Mouse (Mus musculus): ENCODE results near the gene Wsb1.

Gene Wsb1

DNA sequence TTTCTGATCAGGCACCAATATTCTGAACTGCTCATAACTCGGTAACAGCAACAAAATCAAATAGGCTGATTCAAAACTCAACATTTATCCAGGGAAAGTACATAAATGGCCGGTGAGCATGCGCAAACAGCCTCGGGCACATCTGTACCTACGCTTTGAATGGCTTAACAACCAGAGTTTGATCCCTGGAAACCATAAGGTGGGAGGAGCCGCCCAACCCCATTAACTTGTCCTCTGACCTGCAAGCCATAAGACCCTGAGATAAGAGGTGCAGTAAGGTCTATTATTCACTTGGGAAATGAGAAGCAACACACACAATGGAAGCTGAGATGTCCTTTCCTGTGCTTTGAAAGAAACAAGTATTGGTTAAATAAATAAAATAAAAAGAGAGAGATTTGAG lies 37.3 kb downstream of the Wsb1 start:
- DNase-seq (ENCODE audit: low spot score) = no peak

DNA sequence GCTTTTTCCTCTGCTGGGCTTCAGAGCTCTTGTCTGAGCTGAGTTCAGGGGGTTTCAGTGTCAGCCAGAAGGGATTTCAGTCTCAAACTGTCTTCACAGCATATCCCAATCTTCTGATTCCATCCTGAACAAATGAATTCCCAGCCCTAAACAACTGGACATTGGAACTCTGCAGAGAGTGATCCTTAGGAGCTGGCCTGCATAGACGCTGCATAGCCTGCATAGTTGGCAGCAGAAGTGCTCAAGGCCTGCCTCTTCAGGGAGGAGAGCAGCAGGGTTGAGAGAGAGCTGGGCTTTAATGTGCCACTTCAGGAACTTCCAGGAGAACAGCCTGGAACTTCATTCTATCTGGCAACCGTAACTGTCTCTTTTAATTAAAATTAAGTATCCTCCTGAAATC lies 38.9 kb downstream of the Wsb1 start:
- DNase-seq (ENCODE audit: low spot score) = no peak

DNA sequence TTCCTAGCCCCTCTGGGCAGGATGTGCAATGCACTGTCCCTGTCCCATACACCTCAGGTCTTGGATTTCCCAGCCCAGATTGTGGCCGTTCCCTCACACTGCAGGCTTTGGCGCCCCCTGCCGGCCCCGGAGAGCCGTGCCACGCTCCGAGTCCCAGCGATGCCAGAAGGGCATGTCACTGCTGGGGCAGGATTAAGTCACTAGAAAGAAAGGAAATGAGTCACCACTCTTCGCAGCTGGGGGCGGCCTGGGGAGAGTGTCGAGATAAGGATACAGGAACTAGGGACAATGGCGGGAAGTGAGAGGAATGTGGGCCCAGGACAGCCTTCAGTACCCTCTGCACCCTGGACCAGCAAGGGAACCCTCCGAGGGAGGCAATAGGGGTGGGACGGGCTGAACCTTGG lies 40.5 kb downstream of the Wsb1 start:
- DNase-seq (ENCODE audit: low spot score) = peak; percentile 92

DNA sequence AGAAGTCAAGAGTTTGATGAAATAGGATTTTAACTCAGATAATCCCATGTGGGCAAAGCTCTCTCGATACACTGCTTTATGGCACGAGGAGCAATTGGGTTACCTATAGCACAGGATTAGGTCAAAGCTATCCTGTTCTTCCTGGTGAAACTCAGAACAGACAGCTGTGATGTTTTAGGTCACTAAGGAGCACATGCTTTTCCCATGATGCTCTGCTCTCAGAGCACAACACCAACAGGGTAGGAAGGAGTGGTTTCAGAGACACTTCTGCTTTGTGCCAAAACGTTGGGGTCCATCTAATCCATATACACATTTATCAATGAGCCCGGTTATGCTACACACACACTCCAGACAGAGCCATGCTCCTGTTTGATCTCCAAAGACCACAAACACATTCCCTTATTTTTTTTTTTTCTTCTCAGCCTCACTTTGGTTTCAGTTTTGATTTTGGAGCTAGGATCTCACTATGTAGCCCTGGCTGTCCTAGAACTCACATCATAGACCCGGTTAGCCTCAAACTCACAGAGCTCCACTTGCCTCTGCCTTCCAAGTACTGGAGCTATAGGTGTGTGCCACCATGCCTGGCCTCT lies 44.5 kb downstream of the Wsb1 start:
- no peak for DNase-seq (ENCODE audit: low spot score)

DNA sequence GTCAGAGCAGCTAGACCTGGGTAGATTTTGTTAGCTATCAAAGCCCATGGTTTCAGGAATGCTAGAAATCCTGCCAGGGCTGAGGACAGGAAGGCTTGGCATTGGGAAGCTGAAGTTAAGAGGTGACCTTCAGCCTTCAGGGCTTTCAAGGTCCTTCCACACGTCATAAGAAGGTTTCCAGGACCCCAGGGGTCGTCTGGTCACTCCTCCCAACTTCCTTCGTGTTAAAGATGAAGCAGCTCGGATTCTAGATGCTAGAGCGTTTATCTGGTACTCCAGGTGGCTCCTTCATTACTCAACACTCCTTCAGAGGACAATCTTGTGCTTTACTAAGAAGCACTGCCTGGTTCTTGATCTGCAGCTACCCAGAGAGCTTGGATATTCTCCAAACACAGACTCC lies 45.4 kb downstream of the Wsb1 start:
- DNase-seq (ENCODE audit: low spot score) = no peak

DNA sequence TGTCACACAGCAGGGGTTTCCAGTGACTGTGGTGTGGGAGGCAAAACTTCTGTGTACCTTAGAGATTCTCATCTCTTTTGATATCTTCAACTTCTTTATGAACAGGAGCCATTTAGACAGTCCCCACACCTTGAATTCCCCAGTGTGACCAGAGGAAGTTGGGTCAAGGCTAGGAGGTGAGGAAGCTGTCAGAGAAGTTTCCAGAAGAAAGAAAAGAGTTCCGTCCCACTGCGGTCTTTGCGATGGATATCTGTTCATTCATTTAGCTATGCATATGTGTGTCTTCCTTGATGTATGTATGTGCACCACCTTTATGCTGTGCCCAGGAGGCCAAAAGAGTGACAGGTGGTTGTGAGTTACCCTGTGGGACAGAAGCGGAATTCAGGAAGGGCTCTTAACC lies 46.0 kb downstream of the Wsb1 start:
- no peak for DNase-seq (ENCODE audit: low spot score)

DNA sequence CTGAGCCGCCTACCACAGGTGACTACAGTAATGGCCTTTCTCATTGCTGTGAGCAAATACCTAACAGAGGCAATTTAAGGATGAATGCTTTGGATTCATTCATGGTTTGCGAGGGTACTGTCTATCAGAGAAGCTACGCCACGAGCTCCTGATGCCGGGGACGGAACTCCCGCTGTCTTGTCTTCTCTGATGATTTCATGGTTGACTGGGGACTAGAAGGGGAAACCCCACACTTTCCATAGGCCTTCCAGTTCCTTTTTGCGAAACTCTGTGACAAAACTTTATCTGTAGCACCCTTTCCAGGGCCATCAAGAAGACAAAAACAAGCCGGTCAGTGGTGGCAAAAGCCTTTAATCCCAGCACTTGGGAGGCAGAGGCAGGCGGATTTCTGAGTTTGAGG lies 46.8 kb downstream of the Wsb1 start:
- DNase-seq (ENCODE audit: low spot score) = no peak

DNA sequence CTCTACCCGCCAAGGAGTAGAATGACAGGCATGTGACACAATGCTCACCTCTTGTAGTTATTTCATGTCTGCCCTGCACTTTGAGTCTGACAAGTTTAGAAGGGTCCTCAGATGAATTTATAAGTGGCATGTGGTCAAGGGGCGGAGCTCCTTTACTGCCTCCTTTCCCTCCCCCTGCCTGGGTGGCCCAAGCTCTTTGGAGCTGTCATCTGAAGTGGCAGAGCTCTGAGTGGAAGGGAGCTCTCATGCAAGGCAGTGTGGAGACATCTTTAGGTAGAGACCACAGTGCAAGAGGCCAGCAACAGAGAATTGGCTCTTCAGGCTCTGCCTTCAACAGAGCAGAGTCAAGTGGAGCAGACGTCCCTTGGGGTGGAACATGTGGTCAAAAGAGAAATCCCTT lies 50.0 kb downstream of the Wsb1 start:
- no peak for DNase-seq (ENCODE audit: low spot score)

DNA sequence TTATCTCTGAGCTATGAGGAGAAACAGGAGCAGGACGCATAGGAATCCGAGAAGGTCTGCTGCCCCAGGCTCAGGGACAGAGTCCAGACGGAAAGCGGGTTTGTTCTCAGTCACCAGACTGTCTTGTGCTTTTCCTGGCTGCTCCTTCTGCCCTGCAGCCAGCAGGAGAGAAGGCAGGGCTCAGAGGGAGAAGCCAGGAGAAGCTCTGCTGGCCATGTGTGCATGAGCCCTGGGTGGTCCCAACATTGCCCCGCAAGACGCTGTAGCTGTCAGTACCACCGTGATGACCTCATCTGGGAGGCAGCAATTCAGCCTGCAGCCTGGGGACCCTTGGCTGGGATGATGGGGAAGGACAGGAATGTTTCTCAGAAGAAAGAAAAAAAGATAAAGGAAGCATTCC lies 54.0 kb downstream of the Wsb1 start:
- no peak for DNase-seq (ENCODE audit: low spot score)

DNA sequence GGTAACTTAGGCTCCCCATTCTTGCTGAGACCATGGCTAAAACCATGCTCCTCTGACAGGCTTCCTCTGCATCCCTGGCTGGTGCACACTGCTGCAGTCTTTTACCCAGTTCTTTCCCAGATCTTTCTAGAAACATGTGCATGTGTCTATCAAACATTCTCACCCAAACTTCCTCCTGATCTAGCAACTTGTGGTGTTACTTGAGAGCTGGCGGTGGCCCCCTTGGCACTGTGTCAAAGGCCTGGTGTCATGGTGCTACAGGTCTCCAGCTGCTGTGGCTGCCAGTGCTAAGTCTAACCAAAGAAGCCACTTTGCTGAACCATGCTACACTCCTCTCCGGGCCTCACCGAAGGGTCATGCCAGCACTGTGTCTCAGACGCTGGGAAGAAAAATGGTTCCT lies 55.9 kb downstream of the Wsb1 start:
- peak; percentile 52 for DNase-seq (ENCODE audit: low spot score)

DNA sequence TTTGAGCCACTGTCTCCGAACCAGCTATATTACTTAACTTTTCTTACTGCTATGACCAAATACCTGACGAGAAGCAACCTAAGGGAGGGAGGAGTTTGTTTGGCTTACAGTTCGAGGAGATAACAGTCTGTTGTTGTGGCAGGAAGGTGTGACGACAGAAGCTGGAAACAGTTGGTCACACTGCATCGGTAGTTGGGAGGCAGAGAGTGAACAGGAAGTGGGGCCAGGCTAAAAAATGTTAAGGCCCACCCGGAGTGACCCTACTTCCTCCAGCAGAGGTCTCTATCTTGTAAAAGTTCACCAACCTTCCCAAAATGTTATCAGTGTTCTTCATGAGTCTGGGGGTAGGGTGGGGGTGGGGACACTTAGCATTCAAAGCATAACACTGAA lies 56.6 kb downstream of the Wsb1 start:
- no peak for DNase-seq (ENCODE audit: low spot score)

DNA sequence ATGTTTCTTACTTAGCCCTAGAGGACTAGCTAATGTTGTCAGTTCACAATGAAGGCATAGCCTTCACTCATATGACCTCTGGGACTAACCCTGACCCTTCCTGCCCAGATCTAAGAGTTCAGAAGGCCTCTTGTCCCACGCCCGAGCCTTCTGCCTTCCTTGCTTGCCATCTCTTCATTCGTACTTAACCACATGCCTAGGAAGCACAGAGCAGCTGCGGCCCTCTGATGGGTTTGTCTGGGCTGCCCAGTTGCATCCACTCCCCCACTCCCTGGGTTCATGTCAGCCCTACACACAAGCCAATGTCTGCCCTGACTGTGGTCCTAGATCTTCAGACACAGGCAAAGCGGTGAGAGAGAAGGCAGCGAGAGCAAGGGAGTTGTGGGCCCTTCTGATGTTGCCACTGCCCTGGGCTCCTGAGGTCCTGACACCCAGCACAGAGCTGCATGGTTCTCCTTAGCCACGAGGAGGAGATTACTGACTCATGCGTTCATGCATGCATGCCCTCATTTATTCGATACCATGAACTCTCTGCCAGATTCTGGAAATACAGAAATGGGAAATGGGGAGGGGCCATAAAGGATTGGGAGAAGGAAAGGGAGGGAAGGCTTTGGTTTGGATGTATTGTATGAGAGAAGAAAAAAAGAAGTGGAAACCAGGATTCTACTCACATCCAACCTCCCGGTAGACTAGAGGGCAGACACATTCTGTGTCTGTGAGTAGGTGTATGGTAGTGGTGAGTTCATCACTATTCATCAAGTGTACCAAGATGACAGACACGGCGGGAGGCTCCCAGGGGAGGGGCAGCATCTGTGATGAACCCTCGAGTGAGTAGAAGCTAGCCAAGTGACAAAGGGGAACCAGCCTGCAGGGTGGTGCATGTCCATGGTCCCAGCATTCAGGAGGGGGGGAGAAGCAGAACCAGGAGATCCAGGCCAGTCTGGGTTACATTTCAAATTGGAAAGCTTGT lies 57.3 kb downstream of the Wsb1 start:
- no peak for DNase-seq (ENCODE audit: low spot score)

DNA sequence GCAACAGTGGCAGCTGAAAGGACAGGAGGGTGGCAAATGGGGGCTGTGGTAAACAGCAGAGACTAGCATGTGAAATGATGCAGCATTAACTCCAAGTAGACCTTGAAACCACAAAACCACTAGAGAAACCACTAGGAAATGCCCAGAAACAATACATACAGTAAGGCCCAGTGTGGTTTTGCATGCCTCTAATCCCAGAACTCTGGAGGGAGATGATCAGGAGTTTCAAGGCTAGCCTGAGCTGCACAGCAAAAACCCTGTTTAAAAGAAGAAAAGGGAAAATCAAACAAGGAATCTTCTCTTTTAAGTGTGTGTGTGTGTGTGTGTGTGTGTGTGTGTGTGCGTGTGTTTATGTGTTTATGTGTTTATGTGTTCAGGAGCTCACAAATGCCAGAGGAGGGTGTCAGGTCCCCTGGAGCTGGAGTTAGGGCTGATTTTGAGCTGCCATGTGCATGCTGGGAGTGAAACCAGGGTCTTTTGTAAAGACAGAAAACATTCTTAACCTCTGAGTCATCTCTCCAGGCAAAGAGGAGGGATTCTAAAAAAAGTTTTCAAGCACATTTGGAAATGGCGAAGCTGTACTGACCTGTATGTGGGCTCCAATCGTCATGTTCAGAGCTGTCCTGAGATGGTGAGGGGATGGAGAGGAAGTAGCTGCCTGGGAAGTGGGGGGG lies 58.1 kb downstream of the Wsb1 start:
- no peak for DNase-seq (ENCODE audit: low spot score)

DNA sequence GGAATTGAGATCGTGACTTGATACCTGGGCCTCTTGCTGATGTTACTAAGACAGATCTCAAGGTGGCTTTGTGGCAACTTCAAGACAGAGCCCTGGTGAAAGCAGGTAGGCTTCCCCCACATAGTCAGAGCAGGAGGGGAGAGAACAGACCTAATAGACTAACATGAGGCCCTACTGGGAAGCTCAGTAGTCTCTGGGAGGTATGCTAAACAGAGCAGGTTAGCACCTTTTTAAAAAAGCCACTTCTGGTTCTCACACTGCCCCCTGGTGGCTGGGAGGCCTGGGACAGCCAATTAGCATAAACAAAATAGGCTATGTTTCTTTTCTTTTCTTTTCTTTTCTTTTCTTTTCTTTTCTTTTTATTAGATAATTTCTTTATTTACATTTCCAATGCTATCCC lies 62.3 kb downstream of the Wsb1 start:
- peak; percentile 51 for DNase-seq (ENCODE audit: low spot score)

DNA sequence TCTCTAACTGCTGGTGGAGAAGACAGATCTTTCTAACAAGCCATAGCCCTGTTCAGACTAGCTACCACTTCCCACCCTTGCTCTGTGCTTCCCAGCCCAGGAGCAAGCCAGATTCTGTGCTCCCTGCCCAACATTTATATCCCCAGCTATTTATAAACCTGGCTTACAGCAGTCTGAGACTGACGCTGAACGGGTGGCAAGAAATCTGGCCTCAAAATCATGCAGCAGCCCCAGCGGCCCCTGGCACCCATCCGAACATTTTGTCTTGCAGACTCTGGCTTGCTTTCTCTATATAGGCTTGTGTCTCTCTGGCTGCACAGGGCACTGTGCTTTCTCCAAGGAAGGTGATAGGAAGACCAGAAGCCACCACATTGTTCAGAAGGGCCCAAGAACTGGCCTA lies 63.3 kb downstream of the Wsb1 start:
- DNase-seq (ENCODE audit: low spot score) = peak; percentile 58

DNA sequence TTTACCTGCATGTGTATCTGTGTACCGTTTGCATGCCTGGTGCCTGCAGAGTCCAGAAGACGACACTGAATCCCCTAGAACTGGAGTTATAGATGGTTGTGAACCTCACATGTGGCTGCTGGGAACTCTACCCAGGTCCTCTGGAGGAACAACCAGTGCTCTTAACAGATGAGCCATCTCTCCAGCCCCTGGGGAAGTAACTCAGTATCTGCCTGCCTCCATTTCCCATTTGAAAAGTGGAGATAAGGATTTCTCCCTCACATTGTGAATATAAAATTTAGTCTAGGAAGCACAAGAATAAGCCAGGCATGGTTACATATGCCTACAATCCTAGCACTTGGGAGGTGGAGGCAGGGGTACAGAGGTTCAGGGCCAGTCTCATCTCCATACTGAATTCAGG lies 64.2 kb downstream of the Wsb1 start:
- no peak for DNase-seq (ENCODE audit: low spot score)

Measured in adipocyte (in vitro differentiated cells).